8 mouse cellular contexts compared by ENCODE assay signal in the genomic region with DNA sequence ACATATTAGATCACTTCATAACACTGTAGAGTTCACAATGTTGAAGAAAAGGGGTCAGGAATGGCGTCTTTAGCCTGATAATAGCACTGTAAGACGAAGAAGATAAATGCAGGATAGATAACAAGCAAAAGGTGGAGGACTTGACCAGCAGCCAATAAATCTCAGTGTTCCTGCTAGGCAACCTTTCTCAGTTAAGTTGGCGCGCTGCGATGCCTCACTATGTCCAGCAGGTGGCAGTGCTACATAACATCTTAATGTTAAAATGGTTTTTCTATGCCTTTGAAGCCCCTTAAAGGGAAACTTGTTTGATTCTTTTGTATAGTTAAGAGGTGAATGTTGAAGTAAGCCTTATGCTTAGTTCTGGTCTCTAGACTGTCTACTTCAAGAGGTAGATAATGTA. TPM values are rescaled to one million over a fixed set of nuclear protein-coding genes. Genes with fewer than 3 reads are reported as not detected.
DNase-seq lines count a peak whose midpoint lies in the region; ATAC-seq and TF ChIP-seq lines count a peak whose summit lies in the region.

No protein-coding gene starts in this region.

- peak; percentile 92 for TF ChIP-seq CTCF in brain, embryonic 14.5 days (IDR thresholded peaks at IDR 0.05; ENCODE audit: borderline replicate concordance, extremely low read depth, insufficient read depth, insufficient read length)
- peak; percentile 92 for TF ChIP-seq CTCF in liver, embryonic 14.5 days (IDR thresholded peaks at IDR 0.05; ENCODE audit: low read depth)

- no peak overlapping the region for H3K4me3 ChIP-seq in neural tube, embryonic 15.5 days (replicated peaks)
- H3K4me3 ChIP-seq in liver, embryonic 14.5 days (ENCODE audit: insufficient read depth in 1 of 2, low read depth in 2 of 2, low read length in 2 of 2): no peak overlapping the region

- no peaks in the 10 kb centered on the region for H3K9me3 ChIP-seq in neural tube, embryonic 15.5 days (replicated peaks)
- H3K9me3 ChIP-seq in liver, embryonic 14.5 days (ENCODE audit: control insufficient read depth, low read length): no peaks in the 10 kb centered on the region

- no peaks in the 10 kb centered on the region for H3K36me3 ChIP-seq in neural tube, embryonic 15.5 days
- H3K36me3 ChIP-seq in liver, embryonic 14.5 days (replicated peaks; ENCODE audit: control insufficient read depth, insufficient read depth, low read depth): no peaks in the 10 kb centered on the region

- ATAC-seq in neural tube, embryonic 15.5 days (ENCODE audit: low FRiP score): no peak
- peak; percentile 59; the same call in 1 of the 2 replicates for ATAC-seq in erythroblast, adult 5-6 weeks (replicated peaks; ENCODE audit: low FRiP score, poor library complexity, severe bottlenecking)
- ATAC-seq in liver, embryonic 14.5 days (ENCODE audit: insufficient read depth): no peak

- no peak overlapping the region for H3K4me2 ChIP-seq in neural tube, embryonic 15.5 days
- H3K4me2 ChIP-seq in liver, embryonic 14.5 days (ENCODE audit: low read depth): no peak overlapping the region

- TF ChIP-seq POLR2A in brain, embryonic 14.5 days (IDR thresholded peaks at IDR 0.05; ENCODE audit: borderline replicate concordance, extremely low read depth, insufficient read depth, insufficient read length, poor library complexity, severe bottlenecking): no peak

- TF ChIP-seq EP300 in liver, embryonic 14.5 days (IDR thresholded peaks at IDR 0.05; ENCODE audit: low read depth): no peak

- H3K27me3 ChIP-seq in neural tube, embryonic 15.5 days (replicated peaks): no peaks in the 10 kb centered on the region
- H3K27me3 ChIP-seq in liver, embryonic 14.5 days (ENCODE audit: control insufficient read depth, insufficient read depth, low read length): no peaks in the 10 kb centered on the region

- H3K9ac ChIP-seq in neural tube, embryonic 15.5 days (replicated peaks): no peak overlapping the region
- no peak overlapping the region for H3K9ac ChIP-seq in liver, embryonic 14.5 days (replicated peaks)

- no peak overlapping the region for H3K27ac ChIP-seq in neural tube, embryonic 15.5 days (replicated peaks)
- no peak overlapping the region for H3K27ac ChIP-seq in liver, embryonic 14.5 days

- WGBS in neural tube, embryonic 15.5 days: 3% methylated on average over 5 of the region's 5 CpGs
- under 1% methylated on average over 5 of the region's 5 CpGs for WGBS in liver, embryonic 14.5 days (ENCODE audit: insufficient replicate concordance)

- peak; percentile 74 for DNase-seq in neural tube, embryonic 10.5 days (ENCODE audit: extremely low spot score, low spot score)
- peak; percentile 81 for DNase-seq in brain, embryonic 14.5 days (ENCODE audit: low read depth)
- DNase-seq in kidney, adult 9 months: peak; percentile 82
- DNase-seq in liver, embryonic 14.5 days (ENCODE audit: low read depth in 3 of 3, low spot score in 3 of 3): peak in 2 of 3 experiments; percentile 26 to 50
- peak; percentile 50 for DNase-seq in right cerebral cortex, adult 18-20 months
- peak; percentile 61 for DNase-seq in urinary bladder, postnatal 25 days (ENCODE audit: low spot score)

- H3K4me1 ChIP-seq in neural tube, embryonic 15.5 days: no peaks in the 10 kb centered on the region
- peaks cover 10 to 11% of the 10 kb centered on the region in 2 experiments for H3K4me1 ChIP-seq in liver, embryonic 14.5 days (replicated peaks; ENCODE audit: control insufficient read depth in 2 of 2, insufficient read depth in 2 of 2, low read length in 1 of 2)

RNA-seq across cellular contexts. Expression of a gene that starts 25.5 kb away (rescaled TPM):
- 0.63 and 2.0 TPM in 2 replicates for polyA plus RNA-seq in neural tube, embryonic 15.5 days (2015; fragmentation: Nextera tagmentation; extraction: Ambion mirVana)
- 0.08 and 0.21 TPM in 2 replicates for polyA plus RNA-seq in brain, embryonic 14.5 days (2012; rRNA removed)
- 45.0 and 53.1 TPM in 2 replicates for total RNA-seq in erythroblast, adult 5-6 weeks (2015; ENCODE audit: low replicate concordance)
- total RNA-seq in erythroblast, adult 5-6 weeks (2017; ENCODE audit: low replicate concordance): 46.1 TPM in 2 replicates
- 0.34 and 0.63 TPM in 2 replicates for polyA plus RNA-seq in liver, embryonic 14.5 days (2012; rRNA removed)
- 0.78 and 1.1 TPM in 2 replicates for polyA plus RNA-seq in liver, embryonic 14.5 days (2014; fragmentation: Nextera tagmentation; extraction: Ambion mirVana)

RNA-seq across cellular contexts. Expression of a gene that starts 25.6 kb away (rescaled TPM):
- polyA plus RNA-seq in neural tube, embryonic 15.5 days (2015; fragmentation: Nextera tagmentation; extraction: Ambion mirVana): 0.38 and 0.41 TPM in 2 replicates
- polyA plus RNA-seq in brain, embryonic 14.5 days (2012; rRNA removed): 0.09 and 0.19 TPM in 2 replicates
- 0.84 TPM in 1 of 2 replicates, not detected in the other for total RNA-seq in erythroblast, adult 5-6 weeks (2015; ENCODE audit: low replicate concordance)
- total RNA-seq in erythroblast, adult 5-6 weeks (2017; ENCODE audit: low replicate concordance): 1.5 and 1.7 TPM in 2 replicates
- 0.04 TPM in 1 of 2 replicates, not detected in the other for polyA plus RNA-seq in liver, embryonic 14.5 days (2012; rRNA removed)
- not detected in 2 replicates for polyA plus RNA-seq in liver, embryonic 14.5 days (2014; fragmentation: Nextera tagmentation; extraction: Ambion mirVana)

RNA-seq across cellular contexts. Expression of a gene that starts 58.4 kb away (rescaled TPM):
- 0.51 and 0.59 TPM in 2 replicates for polyA plus RNA-seq in neural tube, embryonic 15.5 days (2015; fragmentation: Nextera tagmentation; extraction: Ambion mirVana)
- polyA plus RNA-seq in brain, embryonic 14.5 days (2012; rRNA removed): 0.05 and 0.08 TPM in 2 replicates
- not detected in 2 replicates for total RNA-seq in erythroblast, adult 5-6 weeks (2015; ENCODE audit: low replicate concordance)
- 0.56 and 0.77 TPM in 2 replicates for total RNA-seq in erythroblast, adult 5-6 weeks (2017; ENCODE audit: low replicate concordance)
- polyA plus RNA-seq in liver, embryonic 14.5 days (2012; rRNA removed): 0.12 and 0.21 TPM in 2 replicates
- polyA plus RNA-seq in liver, embryonic 14.5 days (2014; fragmentation: Nextera tagmentation; extraction: Ambion mirVana): 0.11 and 0.24 TPM in 2 replicates
